Mouse (Mus musculus): Measurements from ENCODE around the gene Hoxd4.

GRCm38 (mm10) chr2:74670632-74671188 lies 41.0 kb upstream of the Hoxd4 start:
- no peak for TF ChIP-seq CTCF (conservative IDR thresholded peaks at IDR 0.05; ENCODE audit: insufficient read depth, insufficient read length, low read depth, low read length)
- no peak for TF ChIP-seq POLR2A (IDR thresholded peaks at IDR 0.05; ENCODE audit: low read depth, low read length)
